Mouse (Mus musculus) limb, embryonic 14.5 days (tissue): Measurements from ENCODE around the gene Spatc1l. TPM values are rescaled to one million over a fixed set of nuclear protein-coding genes. Genes with fewer than 3 reads are reported as not detected.

Experiments used
- ATAC-seq: fragments of 200-750 bp; cut with Nextera tagmentation; 2 replicates; pipeline ENCODE4 v1.8.0; 2017; ENCODE audit warnings: low read depth, moderate number of reproducible peaks, moderate TSS enrichment; ENCODE audit not compliant: low FRiP score
- DNase-seq: peaks from one replicate; pipeline ENCODE4 v3.0.0-alpha.2; 2015; ENCODE audit warnings: low spot score
- H3K27ac ChIP-seq: fragments of 300-500 bp; sonication (generic); replicated peaks from 2 replicates; pipeline ENCODE4 v1.5.1; 2014; ENCODE audit warnings: low read depth, mild to moderate bottlenecking, low read length, moderate library complexity, mixed read lengths
- H3K27me3 ChIP-seq: fragments of 300-500 bp; sonication (generic); 2 replicates; pipeline ENCODE4 v1.6.1; 2014; ENCODE audit warnings: low read length, mixed read lengths; ENCODE audit not compliant: control insufficient read depth, insufficient read depth
- H3K36me3 ChIP-seq: fragments of 300-500 bp; sonication (generic); 2 replicates; pipeline ENCODE4 v1.6.1; 2014; ENCODE audit warnings: mild to moderate bottlenecking, low read length, moderate library complexity, mixed read lengths; ENCODE audit not compliant: control insufficient read depth, insufficient read depth
- H3K4me1 ChIP-seq: fragments of 300-500 bp; sonication (generic); 2 replicates; pipeline ENCODE4 v1.6.1; 2014; ENCODE audit warnings: antibody characterized with exemption, low read length, mixed read lengths; ENCODE audit not compliant: control insufficient read depth, insufficient read depth
- H3K4me2 ChIP-seq: fragments of 300-500 bp; sonication (generic); replicated peaks from 2 replicates; pipeline ENCODE4 v1.6.1; 2014; ENCODE audit warnings: low read depth, mild to moderate bottlenecking, low read length, moderate library complexity; ENCODE audit not compliant: severe bottlenecking
- H3K4me3 ChIP-seq: fragments of 300-500 bp; sonication (generic); replicated peaks from 2 replicates; pipeline ENCODE4 v1.5.1; 2014; ENCODE audit warnings: low read length
- H3K9ac ChIP-seq: fragments of 300-500 bp; sonication (generic); 2 replicates; pipeline ENCODE4 v1.6.1; 2014; ENCODE audit warnings: mild to moderate bottlenecking, low read depth, low read length, moderate library complexity; ENCODE audit not compliant: severe bottlenecking
- H3K9me3 ChIP-seq: fragments of 300-500 bp; sonication (generic); 2 replicates; pipeline ENCODE4 v1.6.1; 2016; ENCODE audit warnings: low read length; ENCODE audit not compliant: control insufficient read depth
- POLR2A ChIP-seq: fragments of 200-500 bp; IDR thresholded peaks from 2 replicates; pipeline ENCODE4 v1.8.0; 2012; ENCODE audit warnings: inconsistent platforms, mild to moderate bottlenecking, moderate library complexity, borderline replicate concordance; ENCODE audit not compliant: insufficient read depth, insufficient read length; ENCODE audit errors: extremely low read depth
- WGBS: fragments of 180-500 bp; shearing (Covaris S2); extraction: QIAGEN DNeasy Blood & Tissue Kit; methylation state at CpG from one replicate; pipeline ENCODE4 v1.1.7; 2014; 5-methylcytosine and 5-hydroxymethylcytosine counted together
- polyA plus RNA-seq, 2 experiments: library from polyadenylated mRNA; depleted of rRNA in 1 of 2; stranded (reverse) in 1 of 2; unstranded in 1 of 2; fragments of >200 nt; fragmentation: Nextera tagmentation in 1 of 2; extraction: Ambion mirVana in 1 of 2; gene quantifications; 2 replicates each; pipeline versions ENCODE4 v1.2.1 to v1.2.3; 2012 to 2014

The Spatc1l gene
- polyA plus RNA-seq, 2 experiments: 0.13 TPM; not detected in 1

GRCm38 (mm10) chr10:76590197-76590596 lies 28.1 kb downstream of the Spatc1l start:
- DNase-seq (no peak), ATAC-seq (no peak)
- Histone ChIP-seq H3K36me3 (no peaks in the 10 kb centered on the region), H3K9ac (no peak overlapping the region), H3K4me3 (no peak overlapping the region), H3K9me3 (no peaks in the 10 kb centered on the region), H3K4me1 (no peaks in the 10 kb centered on the region), H3K27ac (no peak overlapping the region), H3K4me2 (no peak overlapping the region), H3K27me3 (no peaks in the 10 kb centered on the region)
- no peak for TF ChIP-seq POLR2A
- WGBS: 43% methylated on average over 11 of the region's 11 CpGs

- H3K4me1 ChIP-seq: no peaks in the 10 kb centered on the region
- no peak for TF ChIP-seq POLR2A
- DNase-seq (no peak), ATAC-seq (no peak)
- no peak overlapping the region for H3K9ac ChIP-seq
- 90% methylated on average over 31 of the region's 31 CpGs for WGBS
- no peaks in the 10 kb centered on the region for H3K9me3 ChIP-seq
- no peaks in the 10 kb centered on the region for H3K27me3 ChIP-seq
- peaks cover 18% of the 10 kb centered on the region; the same call in 1 of the 2 replicates for H3K36me3 ChIP-seq
- H3K4me3 ChIP-seq: no peak overlapping the region
- H3K27ac ChIP-seq: no peak overlapping the region
- no peak overlapping the region for H3K4me2 ChIP-seq
These were observed 34.3 kb downstream of the Spatc1l start for GRCm38 (mm10) chr10:76596338-76596737.

GRCm38 (mm10) chr10:76602690-76603089 lies 40.6 kb downstream of the Spatc1l start:
- peaks cover 77% of the 10 kb centered on the region for H3K36me3 ChIP-seq
- ATAC-seq (no peak), DNase-seq (no peak)
- H3K27me3 ChIP-seq: no peaks in the 10 kb centered on the region
- no peak overlapping the region for H3K4me2 ChIP-seq
- H3K4me1 ChIP-seq: no peaks in the 10 kb centered on the region
- H3K9ac ChIP-seq: no peak overlapping the region
- H3K4me3 ChIP-seq: no peak overlapping the region
- H3K9me3 ChIP-seq: no peaks in the 10 kb centered on the region
- 75% methylated on average over 3 of the region's 3 CpGs for WGBS
- TF ChIP-seq POLR2A: no peak
- no peak overlapping the region for H3K27ac ChIP-seq

DNA sequence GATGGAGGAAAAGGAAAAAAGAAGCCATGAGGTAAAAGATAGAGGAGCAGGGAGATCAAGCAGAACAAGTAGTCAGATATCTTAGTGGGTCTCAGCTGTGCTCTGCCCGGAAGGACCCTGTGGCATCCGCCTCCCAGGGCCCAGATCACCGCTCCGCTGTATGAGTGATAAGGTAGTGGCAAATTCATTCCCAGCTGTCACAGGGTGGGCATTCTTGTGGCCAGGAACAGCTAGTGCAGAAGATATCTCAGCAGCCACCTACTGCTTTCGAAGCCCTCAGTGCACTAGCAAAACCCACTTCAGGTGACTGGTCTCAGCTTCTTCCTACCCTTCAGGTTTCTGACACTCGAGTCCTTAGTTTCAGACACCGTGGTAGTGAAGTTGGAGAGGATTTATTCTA lies 50.4 kb downstream of the Spatc1l start:
- DNase-seq (no peak), ATAC-seq (no peak)
- H3K27ac ChIP-seq: no peak overlapping the region
- no peaks in the 10 kb centered on the region for H3K9me3 ChIP-seq
- no peaks in the 10 kb centered on the region for H3K27me3 ChIP-seq
- peaks cover 77% of the 10 kb centered on the region for H3K36me3 ChIP-seq
- TF ChIP-seq POLR2A: no peak
- no peak overlapping the region for H3K4me2 ChIP-seq
- H3K4me3 ChIP-seq: no peak overlapping the region
- no peaks in the 10 kb centered on the region for H3K4me1 ChIP-seq
- WGBS: 95% methylated on average over 7 of the region's 7 CpGs
- H3K9ac ChIP-seq: no peak overlapping the region

Other genes starting within 250 kb of the Spatc1l start
- 32.2 and 37.1 TPM in 2 replicates for gene Dip2a, start 217.0 kb upstream of the Spatc1l start, polyA plus RNA-seq (2012; rRNA removed)
- 8.3 TPM in 2 replicates for gene Dip2a, start 217.0 kb upstream of the Spatc1l start, polyA plus RNA-seq (2014; fragmentation: Nextera tagmentation; extraction: Ambion mirVana)
- gene AC141477.1, start 121.8 kb upstream of the Spatc1l start, polyA plus RNA-seq (2012; rRNA removed): not detected in 2 replicates
- gene AC141477.1, start 121.8 kb upstream of the Spatc1l start, polyA plus RNA-seq (2014; fragmentation: Nextera tagmentation; extraction: Ambion mirVana): not detected in 2 replicates
- 27.9 and 32.8 TPM in 2 replicates for gene Pcnt, start 119.5 kb upstream of the Spatc1l start, polyA plus RNA-seq (2012; rRNA removed)
- gene Pcnt, start 119.5 kb upstream of the Spatc1l start, polyA plus RNA-seq (2014; fragmentation: Nextera tagmentation; extraction: Ambion mirVana): 17.2 and 17.3 TPM in 2 replicates
- gene 2610028H24Rik, start 113.2 kb upstream of the Spatc1l start, polyA plus RNA-seq (2012; rRNA removed): not detected in 2 replicates
- not detected in 2 replicates for gene 2610028H24Rik, start 113.2 kb upstream of the Spatc1l start, polyA plus RNA-seq (2014; fragmentation: Nextera tagmentation; extraction: Ambion mirVana)
- 45.6 and 46.4 TPM in 2 replicates for gene Mcm3ap, start 93.3 kb upstream of the Spatc1l start, polyA plus RNA-seq (2012; rRNA removed)
- 65.8 and 75.2 TPM in 2 replicates for gene Mcm3ap, start 93.3 kb upstream of the Spatc1l start, polyA plus RNA-seq (2014; fragmentation: Nextera tagmentation; extraction: Ambion mirVana)
- 3.2 and 3.5 TPM in 2 replicates for gene Ybey, start 93.2 kb upstream of the Spatc1l start, polyA plus RNA-seq (2012; rRNA removed)
- gene Ybey, start 93.2 kb upstream of the Spatc1l start, polyA plus RNA-seq (2014; fragmentation: Nextera tagmentation; extraction: Ambion mirVana): 4.3 TPM in 2 replicates
- 30.2 and 34.9 TPM in 2 replicates for gene Lss, start 30.7 kb upstream of the Spatc1l start, polyA plus RNA-seq (2012; rRNA removed)
- gene Lss, start 30.7 kb upstream of the Spatc1l start, polyA plus RNA-seq (2014; fragmentation: Nextera tagmentation; extraction: Ambion mirVana): 23.7 and 25.4 TPM in 2 replicates
- gene Ftcd, start 13.4 kb downstream of the Spatc1l start, polyA plus RNA-seq (2012; rRNA removed): 0.08 TPM in 2 replicates
- 0.06 and 0.50 TPM in 2 replicates for gene Ftcd, start 13.4 kb downstream of the Spatc1l start, polyA plus RNA-seq (2014; fragmentation: Nextera tagmentation; extraction: Ambion mirVana)
- 365 and 415 TPM in 2 replicates for gene Col6a2, start 61.4 kb downstream of the Spatc1l start, polyA plus RNA-seq (2012; rRNA removed)
- 178 and 197 TPM in 2 replicates for gene Col6a2, start 61.4 kb downstream of the Spatc1l start, polyA plus RNA-seq (2014; fragmentation: Nextera tagmentation; extraction: Ambion mirVana)
- gene Col6a1, start 163.9 kb downstream of the Spatc1l start, polyA plus RNA-seq (2012; rRNA removed): 444 and 445 TPM in 2 replicates
- gene Col6a1, start 163.9 kb downstream of the Spatc1l start, polyA plus RNA-seq (2014; fragmentation: Nextera tagmentation; extraction: Ambion mirVana): 287 and 330 TPM in 2 replicates